Mouse (Mus musculus) R1 (cell line): ENCODE data around the gene Arhgef3.
A peak's percentile ranks its signal among the peaks of the same experiment; 100 is the strongest.

Source experiments
- DNase-seq: peaks from one replicate; pipeline ENCODE4 v3.0.0-alpha.2; 2018; ENCODE audit warnings: low read depth, low spot score

The Arhgef3 gene

GRCm38 (mm10) chr14:27408240-27408639 lies 293.5 kb downstream of the Arhgef3 start:
- no peak for DNase-seq

GRCm38 (mm10) chr14:27409662-27410061 lies 295.0 kb downstream of the Arhgef3 start:
- DNase-seq: no peak

GRCm38 (mm10) chr14:27411492-27411891 lies 296.8 kb downstream of the Arhgef3 start:
- no peak for DNase-seq

GRCm38 (mm10) chr14:27412699-27413098 lies 298.0 kb downstream of the Arhgef3 start:
- no peak for DNase-seq

GRCm38 (mm10) chr14:27413961-27414360 lies 299.3 kb downstream of the Arhgef3 start:
- DNase-seq: peak; percentile 61

GRCm38 (mm10) chr14:27420816-27421215 lies 306.1 kb downstream of the Arhgef3 start:
- no peak for DNase-seq

GRCm38 (mm10) chr14:27422301-27422700 lies 307.6 kb downstream of the Arhgef3 start:
- no peak for DNase-seq

- DNase-seq: peak; percentile 98
Observed at GRCm38 (mm10) chr14:27428573-27428972, 313.9 kb downstream of the Arhgef3 start, which contains the start of gene Fam208a. Fam208a (plus strand) TSS chr14:27428834.

GRCm38 (mm10) chr14:27428973-27429711 lies 314.4 kb downstream of the Arhgef3 start:
- DNase-seq: peak; percentile 93

GRCm38 (mm10) chr14:27430280-27430679 lies 315.6 kb downstream of the Arhgef3 start:
- DNase-seq: no peak

GRCm38 (mm10) chr14:27432064-27432463 lies 317.4 kb downstream of the Arhgef3 start:
- DNase-seq: no peak

GRCm38 (mm10) chr14:27436116-27436515 lies 321.4 kb downstream of the Arhgef3 start:
- DNase-seq: no peak

GRCm38 (mm10) chr14:27436826-27437225 lies 322.1 kb downstream of the Arhgef3 start:
- peak; percentile 65 for DNase-seq

- DNase-seq: peak; percentile 74
Observed at GRCm38 (mm10) chr14:27440921-27441320, 326.2 kb downstream of the Arhgef3 start.

GRCm38 (mm10) chr14:27444851-27445281 lies 330.2 kb downstream of the Arhgef3 start:
- DNase-seq: no peak

GRCm38 (mm10) chr14:27446963-27447362 lies 332.3 kb downstream of the Arhgef3 start:
- no peak for DNase-seq
